Mouse (Mus musculus) embryonic facial prominence, embryonic 11.5 days (tissue): ENCODE results near the gene Cypt3. TPM values are rescaled to one million over a fixed set of nuclear protein-coding genes. Genes with fewer than 3 reads are reported as not detected.

Experiments
- ATAC-seq: fragments of 200-750 bp; cut with Nextera tagmentation; replicated peaks from 2 replicates; pipeline ENCODE4 v1.8.0; 2017; ENCODE audit warnings: low read depth; ENCODE audit not compliant: insufficient number of reproducible peaks, low FRiP score, low TSS enrichment
- DNase-seq: peaks from one replicate; pipeline ENCODE4 v3.0.0-alpha.2; 2015; ENCODE audit warnings: low spot score
- H3K27ac ChIP-seq: fragments of 300-500 bp; sonication (generic); replicated peaks from 2 replicates; pipeline ENCODE4 v1.5.1; 2014; ENCODE audit warnings: mild to moderate bottlenecking, low read depth, low read length, control low read depth
- H3K27me3 ChIP-seq: fragments of 300-500 bp; sonication (generic); 2 replicates; pipeline ENCODE4 v1.6.1; 2014; ENCODE audit warnings: mild to moderate bottlenecking, low read length, moderate library complexity, mixed read lengths; ENCODE audit not compliant: control insufficient read depth, insufficient read depth
- H3K36me3 ChIP-seq: fragments of 300-500 bp; sonication (generic); replicated peaks from 2 replicates; pipeline ENCODE4 v1.6.1; 2014; ENCODE audit warnings: low read depth, mild to moderate bottlenecking, low read length, moderate library complexity, mixed read lengths; ENCODE audit not compliant: control insufficient read depth, insufficient read depth
- H3K4me1 ChIP-seq: fragments of 300-500 bp; sonication (generic); 2 replicates; pipeline ENCODE4 v1.6.1; 2014; ENCODE audit warnings: low read length, mixed read lengths; ENCODE audit not compliant: control insufficient read depth, insufficient read depth
- H3K4me2 ChIP-seq: fragments of 300-500 bp; sonication (generic); 2 replicates; pipeline ENCODE4 v1.6.1; 2014; ENCODE audit warnings: low read depth, mild to moderate bottlenecking, control low read depth, low read length, moderate library complexity
- H3K4me3 ChIP-seq: fragments of 300-500 bp; sonication (generic); 2 replicates; pipeline ENCODE4 v1.5.1; 2014; ENCODE audit warnings: low read depth, low read length, control low read depth
- H3K9ac ChIP-seq: fragments of 300-500 bp; sonication (generic); replicated peaks from 2 replicates; pipeline ENCODE4 v1.6.1; 2014; ENCODE audit warnings: mild to moderate bottlenecking, control low read depth, low read length
- H3K9me3 ChIP-seq: fragments of 300-500 bp; sonication (generic); replicated peaks from 2 replicates; pipeline ENCODE4 v1.6.1; 2016; ENCODE audit warnings: mild to moderate bottlenecking, low read length, inconsistent platforms, mixed read lengths; ENCODE audit not compliant: control insufficient read depth
- WGBS: fragments of 180-500 bp; shearing (Covaris S2); extraction: QIAGEN DNeasy Blood & Tissue Kit; methylation state at CpG from one replicate; pipeline ENCODE4 v1.1.7; 2014; 5-methylcytosine and 5-hydroxymethylcytosine counted together
- polyA plus RNA-seq: library from polyadenylated mRNA; unstranded; fragments of >200 nt; fragmentation: Nextera tagmentation; extraction: Ambion mirVana; gene quantifications from 2 replicates; pipeline ENCODE4 v1.2.1, GENCODE M21; 2014

Gene Cypt3
- not detected in 2 replicates for polyA plus RNA-seq

DNA sequence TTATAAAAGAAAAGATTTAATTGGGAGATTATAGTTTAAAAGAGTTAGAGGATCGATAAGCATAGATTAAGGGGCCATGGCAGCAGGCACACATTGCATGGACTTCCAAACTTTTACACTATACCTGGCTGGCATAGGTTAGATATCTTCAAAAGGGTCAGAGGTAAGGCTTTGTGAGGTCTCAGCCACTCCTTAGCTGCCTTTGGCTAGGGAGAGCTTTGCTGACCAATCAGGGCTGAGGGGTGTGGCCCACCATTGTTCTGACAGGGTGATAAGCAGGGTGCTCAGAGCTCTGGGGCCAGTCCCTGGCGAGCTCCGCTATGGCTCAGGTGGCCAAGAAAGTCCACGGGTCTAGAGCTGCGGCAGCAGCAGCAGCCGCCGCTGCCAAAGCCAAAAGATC is at the start of gene Cypt3:
Gene Cypt3, plus strand, starts transcription at position 301 of the 400 bp plus-strand sequence.
- no peak for DNase-seq
- no peak for ATAC-seq
- H3K9me3 ChIP-seq: no peaks in the 10 kb centered on the region
- no peaks in the 10 kb centered on the region for H3K27me3 ChIP-seq
- H3K4me2 ChIP-seq: no peak within 1 kb of the TSS
- H3K9ac ChIP-seq: no peak within 1 kb of the TSS
- no peaks in the 10 kb centered on the region for H3K36me3 ChIP-seq
- WGBS: 66% methylated on average over 7 of the region's 7 CpGs
- no peak within 1 kb of the TSS for H3K27ac ChIP-seq
- no peaks in the 10 kb centered on the region for H3K4me1 ChIP-seq
- no peak within 1 kb of the TSS for H3K4me3 ChIP-seq

DNA sequence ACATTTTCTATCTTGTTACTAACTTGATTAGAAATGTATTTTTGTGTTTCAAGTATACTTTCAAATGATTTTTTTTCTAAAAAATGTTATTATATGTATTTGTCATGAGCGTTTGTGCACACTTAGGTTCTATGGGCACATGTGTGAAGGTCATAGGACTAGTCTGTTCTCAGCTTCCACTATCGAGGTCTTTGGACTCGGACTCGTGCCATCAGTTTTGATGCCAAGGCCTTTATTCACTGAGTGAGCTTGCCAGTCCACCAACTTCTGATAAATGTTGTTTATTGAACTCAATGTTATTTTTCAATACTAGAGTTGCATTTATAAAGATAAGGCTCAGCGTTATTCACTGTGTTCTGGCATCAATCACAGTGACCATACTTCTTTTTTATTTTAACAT is 42.9 kb upstream of the Cypt3 start:
- H3K9me3 ChIP-seq: no peaks in the 10 kb centered on the region
- H3K4me3 ChIP-seq: no peak overlapping the region
- WGBS: 87% methylated on average over 5 of the region's 5 CpGs
- H3K36me3 ChIP-seq: no peaks in the 10 kb centered on the region
- no peak for ATAC-seq
- no peaks in the 10 kb centered on the region for H3K4me1 ChIP-seq
- H3K9ac ChIP-seq: no peak overlapping the region
- no peak overlapping the region for H3K4me2 ChIP-seq
- DNase-seq: no peak
- no peak overlapping the region for H3K27ac ChIP-seq
- H3K27me3 ChIP-seq: no peaks in the 10 kb centered on the region

DNA sequence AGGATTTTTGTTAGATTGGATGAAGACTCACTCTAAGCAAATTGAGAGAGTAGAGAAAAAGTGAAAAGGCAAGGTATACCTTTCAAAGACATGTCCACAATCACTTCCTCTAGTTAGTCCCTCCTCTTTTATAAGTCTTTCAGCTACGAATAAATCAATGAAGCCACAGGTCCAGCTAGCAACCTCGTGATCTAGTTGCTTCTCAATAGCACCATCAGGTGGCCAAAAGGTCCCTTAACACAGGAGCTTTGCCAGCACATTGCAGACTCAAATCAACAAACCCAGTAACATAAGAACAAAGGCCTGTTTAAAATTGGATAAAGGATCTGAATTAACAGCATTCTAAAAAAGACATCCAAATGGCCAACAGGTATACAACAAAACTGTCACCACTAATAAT is 30.0 kb upstream of the Cypt3 start:
- ATAC-seq (no peak), DNase-seq (peak; percentile 20)
- Histone ChIP-seq H3K4me2 (no peak overlapping the region), H3K9me3 (no peaks in the 10 kb centered on the region), H3K9ac (no peak overlapping the region), H3K27ac (no peak overlapping the region), H3K27me3 (no peaks in the 10 kb centered on the region), H3K36me3 (no peaks in the 10 kb centered on the region), H3K4me1 (no peaks in the 10 kb centered on the region), H3K4me3 (no peak overlapping the region)
- WGBS: 38% methylated on average over 2 of the region's 2 CpGs

DNA sequence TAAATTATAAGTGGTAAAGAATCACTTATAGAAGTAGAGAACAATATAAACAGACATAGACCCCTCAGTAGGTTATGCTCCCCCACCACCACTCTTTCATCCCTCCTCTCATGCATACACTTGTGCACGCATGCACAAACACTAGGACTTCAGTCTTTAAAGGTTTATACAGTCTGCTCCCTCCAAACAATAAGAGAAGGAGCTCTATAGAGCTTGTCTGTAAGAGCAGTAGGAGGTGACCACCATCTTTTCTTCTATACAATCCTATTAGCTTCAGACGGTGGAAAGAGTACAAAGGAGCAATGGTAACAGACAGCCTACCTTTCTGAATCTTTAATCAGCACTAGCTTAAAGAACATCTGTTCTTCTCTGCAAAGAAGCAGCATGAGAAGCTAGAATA is 1.8 kb upstream of the Cypt3 start:
- Histone ChIP-seq H3K36me3 (no peaks in the 10 kb centered on the region), H3K9me3 (no peaks in the 10 kb centered on the region), H3K4me3 (no peak overlapping the region), H3K4me2 (no peak overlapping the region), H3K4me1 (no peaks in the 10 kb centered on the region), H3K27ac (no peak overlapping the region), H3K27me3 (no peaks in the 10 kb centered on the region), H3K9ac (no peak overlapping the region)
- 56% methylated on average over 2 of the region's 2 CpGs for WGBS
- DNase-seq (no peak), ATAC-seq (no peak)

DNA sequence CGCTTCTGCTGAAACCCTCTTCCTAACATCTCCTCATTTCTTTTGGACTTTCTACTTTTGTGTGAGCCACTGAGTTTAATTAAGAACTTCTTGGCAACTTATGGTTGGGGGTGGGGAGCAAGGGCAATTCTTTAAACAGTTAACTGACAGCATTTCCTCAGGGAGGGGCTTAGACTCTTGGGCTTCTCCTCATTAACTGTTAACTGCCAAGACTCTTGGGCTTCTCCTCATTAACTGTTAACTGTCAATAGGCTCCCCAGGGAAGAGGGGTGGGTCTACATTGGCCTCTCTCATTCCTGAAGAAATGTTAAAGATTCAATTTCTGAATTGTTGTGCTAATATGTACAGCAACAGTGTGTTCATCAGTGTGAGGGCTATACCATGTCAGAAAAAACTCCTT is 6.3 kb downstream of the Cypt3 start:
- H3K4me1 ChIP-seq: no peaks in the 10 kb centered on the region
- H3K4me3 ChIP-seq: no peak overlapping the region
- no peak overlapping the region for H3K27ac ChIP-seq
- no peak overlapping the region for H3K9ac ChIP-seq
- ATAC-seq (no peak), DNase-seq (no peak)
- H3K36me3 ChIP-seq: no peaks in the 10 kb centered on the region
- WGBS: 73% methylated on average over 1 of the region's 1 CpGs
- H3K27me3 ChIP-seq: no peaks in the 10 kb centered on the region
- H3K4me2 ChIP-seq: no peak overlapping the region
- no peaks in the 10 kb centered on the region for H3K9me3 ChIP-seq

DNA sequence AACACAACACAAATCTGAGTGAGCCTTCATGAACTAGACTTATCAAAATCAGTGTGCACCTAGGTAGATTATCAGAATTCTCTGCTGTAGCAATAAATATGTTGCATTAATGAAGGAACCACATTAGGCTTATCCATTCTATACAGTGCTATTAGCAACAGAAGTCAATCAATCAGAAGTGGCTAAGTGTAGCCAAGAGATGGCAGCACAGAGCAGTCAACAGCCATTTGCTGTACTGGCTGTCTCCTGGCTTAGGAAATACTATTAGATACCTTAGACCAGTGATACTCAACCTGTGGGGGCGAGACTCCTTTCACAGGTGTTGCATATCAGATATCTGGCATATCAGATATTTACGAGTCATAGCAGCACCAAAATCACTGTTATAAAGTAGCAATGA is 41.2 kb downstream of the Cypt3 start:
- Histone ChIP-seq H3K9ac (no peak overlapping the region), H3K4me1 (no peaks in the 10 kb centered on the region), H3K27ac (no peak overlapping the region), H3K4me3 (no peak overlapping the region), H3K4me2 (no peak overlapping the region), H3K9me3 (no peaks in the 10 kb centered on the region), H3K36me3 (no peaks in the 10 kb centered on the region), H3K27me3 (no peaks in the 10 kb centered on the region)
- 62% methylated on average over 2 of the region's 2 CpGs for WGBS
- DNase-seq (no peak), ATAC-seq (no peak)

Other genes with a start within 250 kb of the Cypt3 start
- 39.1 and 43.8 TPM in 2 replicates for gene Ubqln2, start 60.4 kb upstream of the Cypt3 start, polyA plus RNA-seq
- gene Kctd12b, start 137.8 kb downstream of the Cypt3 start, polyA plus RNA-seq: 8.3 TPM in 2 replicates
- 88.4 and 100 TPM in 2 replicates for gene Nbdy, start 165.0 kb downstream of the Cypt3 start, polyA plus RNA-seq